Mouse (Mus musculus): ENCODE measurements around the gene Fbln1.

DNA sequence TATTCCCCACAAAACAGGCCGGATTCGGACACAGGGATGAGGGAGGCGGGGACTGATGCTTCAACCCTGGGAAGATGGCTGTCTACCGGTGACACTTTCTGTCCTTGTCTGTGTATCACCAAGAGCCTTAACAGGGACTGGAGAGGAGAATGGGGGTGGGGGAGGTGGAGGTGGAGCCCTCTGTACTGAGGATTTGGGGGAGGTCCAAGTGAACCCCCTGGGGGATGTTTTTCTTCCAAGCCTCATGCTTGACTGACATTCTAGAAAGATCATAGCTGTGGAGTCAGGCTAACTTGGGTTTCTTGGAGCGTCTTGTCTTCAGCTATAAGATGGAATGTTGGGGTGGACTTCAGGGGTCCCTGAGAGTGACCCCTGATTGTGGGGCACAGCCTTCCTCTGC lies 40.3 kb downstream of the Fbln1 start:
- no peak for TF ChIP-seq CTCF (IDR thresholded peaks at IDR 0.05; ENCODE audit: control insufficient read depth, insufficient read depth, insufficient read length)
- TF ChIP-seq MYOD1 (IDR thresholded peaks at IDR 0.05; ENCODE audit: control insufficient read depth, insufficient read length, low read depth), result no peak
- no peak for TF ChIP-seq CEBPB (IDR thresholded peaks at IDR 0.05; ENCODE audit: low read depth)
- TF ChIP-seq MAX (IDR thresholded peaks at IDR 0.05), result no peak
- no peak for TF ChIP-seq USF1 (IDR thresholded peaks at IDR 0.05; ENCODE audit: low read depth)
